Mouse (Mus musculus) forebrain, postnatal 0 days (tissue): ENCODE measurements around the gene Car10. TPM values are rescaled to one million over a fixed set of nuclear protein-coding genes. Genes with fewer than 3 reads are reported as not detected.
A peak's percentile ranks its signal among the peaks of the same experiment; 100 is the strongest.

Experiments used
- ATAC-seq: fragments of 200-750 bp; cut with Nextera tagmentation; 2 replicates; pipeline ENCODE4 v1.8.0; 2017; ENCODE audit warnings: mild to moderate bottlenecking, moderate library complexity
- DNase-seq: peaks from one replicate; pipeline ENCODE4 v3.0.0-alpha.2; 2015
- H3K27ac ChIP-seq: fragments of 300-500 bp; sonication (generic); 2 replicates; pipeline ENCODE4 v1.5.1; 2014; ENCODE audit warnings: low read depth, mild to moderate bottlenecking, antibody characterized with exemption, low read length, moderate library complexity, mixed read lengths
- H3K27me3 ChIP-seq: fragments of 300-500 bp; sonication (generic); 2 replicates; pipeline ENCODE4 v1.6.1; 2014; ENCODE audit warnings: mild to moderate bottlenecking, low read length, mixed read lengths; ENCODE audit not compliant: insufficient read depth
- H3K36me3 ChIP-seq: fragments of 300-500 bp; sonication (generic); 2 replicates; pipeline ENCODE4 v1.6.1; 2014; ENCODE audit warnings: mild to moderate bottlenecking, moderate library complexity; ENCODE audit not compliant: insufficient read depth
- H3K4me1 ChIP-seq: fragments of 300-500 bp; sonication (generic); 2 replicates; pipeline ENCODE4 v1.6.1; 2014; ENCODE audit warnings: antibody characterized with exemption; ENCODE audit not compliant: insufficient read depth
- H3K4me2 ChIP-seq: fragments of 300-500 bp; sonication (generic); 2 replicates; pipeline ENCODE4 v1.6.1; 2014; ENCODE audit warnings: low read depth, mild to moderate bottlenecking, moderate library complexity
- H3K4me3 ChIP-seq: fragments of 300-500 bp; sonication (generic); 2 replicates; pipeline ENCODE4 v1.5.1; 2014; ENCODE audit warnings: low read depth, low read length, mixed read lengths
- H3K9ac ChIP-seq: fragments of 300-500 bp; sonication (generic); 2 replicates; pipeline ENCODE4 v1.6.1; 2014; ENCODE audit warnings: mild to moderate bottlenecking
- H3K9me3 ChIP-seq: fragments of 300-500 bp; sonication (generic); 2 replicates; pipeline ENCODE4 v1.6.1; 2016; ENCODE audit warnings: low read length
- CTCF ChIP-seq: sonication (generic); IDR thresholded peaks from 2 replicates; pipeline ENCODE4 v1.5.1; 2016; ENCODE audit warnings: antibody characterized with exemption, control low read depth, low read depth
- WGBS: fragments of 180-500 bp; shearing (Covaris S2); extraction: QIAGEN DNeasy Blood & Tissue Kit; methylation state at CpG from one replicate; pipeline ENCODE4 v1.1.7; 2014; 5-methylcytosine and 5-hydroxymethylcytosine counted together
- polyA plus RNA-seq: library from polyadenylated mRNA; unstranded; fragments of >200 nt; fragmentation: Nextera tagmentation; extraction: Ambion mirVana; gene quantifications from 2 replicates; pipeline ENCODE4 v1.2.1, GENCODE M21; 2015
- total RNA-seq: library from RNA; depleted of rRNA; stranded (reverse); fragments of >200 nt; gene quantifications from 2 replicates; pipeline ENCODE4 v1.2.3, GENCODE M21; 2014

Gene Car10
- total and polyA plus RNA-seq, 2 experiments from 2014 or later: 25.6 to 34.6 TPM

DNA sequence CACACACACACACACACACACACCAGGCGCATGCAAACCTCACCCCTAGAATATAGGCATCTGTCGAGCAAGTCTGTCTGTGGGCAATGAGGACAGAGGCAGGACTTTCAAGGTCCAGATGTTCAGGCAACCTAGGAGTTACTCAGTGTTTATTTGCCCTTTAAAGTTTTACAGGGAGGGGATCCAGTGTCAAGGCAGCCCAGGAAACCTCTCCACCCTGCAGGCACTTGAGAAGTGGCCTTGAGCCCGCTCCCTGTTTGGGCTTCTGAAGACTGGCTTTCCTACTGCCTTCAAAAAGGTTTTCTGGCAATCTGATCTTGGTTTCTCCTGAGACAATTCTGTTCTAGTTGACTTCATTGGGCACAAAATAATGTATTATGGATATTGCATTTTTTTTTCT is 428.1 kb downstream of the Car10 start:
- no peaks in the 10 kb centered on the region for H3K36me3 ChIP-seq
- no peak overlapping the region for H3K9ac ChIP-seq
- H3K4me2 ChIP-seq: no peak overlapping the region
- H3K4me3 ChIP-seq: no peak overlapping the region
- TF ChIP-seq CTCF: no peak
- 86% methylated on average over 3 of the region's 3 CpGs for WGBS
- H3K4me1 ChIP-seq: no peaks in the 10 kb centered on the region
- H3K27ac ChIP-seq: no peak overlapping the region
- no peak for DNase-seq
- no peak for ATAC-seq
- H3K9me3 ChIP-seq: no peaks in the 10 kb centered on the region
- no peaks in the 10 kb centered on the region for H3K27me3 ChIP-seq

DNA sequence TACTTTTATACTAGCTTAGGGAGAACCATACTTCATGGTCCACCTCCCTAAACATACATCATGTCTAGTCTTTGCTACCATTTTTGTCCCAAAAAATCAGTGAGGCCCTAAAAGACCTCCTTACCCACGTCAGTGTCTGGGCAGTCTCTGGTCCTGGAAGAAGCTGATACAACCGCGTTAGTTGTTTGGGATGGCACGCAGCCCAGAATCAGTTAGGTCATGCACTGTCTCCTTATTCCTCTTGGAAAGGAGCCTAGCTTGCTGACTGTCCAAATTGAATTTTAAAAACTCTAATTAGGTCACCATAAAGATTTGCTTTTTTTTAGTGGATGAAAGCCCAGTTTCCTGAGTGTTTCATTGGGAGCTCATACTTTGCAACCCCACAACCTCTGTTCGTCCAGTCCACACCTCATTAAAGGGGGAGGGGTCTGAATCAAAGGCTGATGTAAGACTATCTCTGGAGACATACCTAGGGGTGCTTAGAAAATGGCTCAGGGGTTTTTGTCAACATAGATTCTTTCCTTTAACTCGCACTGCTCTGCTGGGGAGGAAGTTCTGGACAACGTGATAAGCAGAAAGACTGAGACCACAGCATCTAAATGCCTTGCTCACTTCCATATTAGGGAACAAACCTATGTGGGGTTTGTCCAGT is 433.3 kb downstream of the Car10 start:
- no peaks in the 10 kb centered on the region for H3K4me1 ChIP-seq
- H3K27me3 ChIP-seq: no peaks in the 10 kb centered on the region
- no peak for TF ChIP-seq CTCF
- ATAC-seq (no peak), DNase-seq (peak; percentile 17)
- 45% methylated on average over 7 of the region's 7 CpGs for WGBS
- H3K4me3 ChIP-seq: no peak overlapping the region
- H3K9me3 ChIP-seq: no peaks in the 10 kb centered on the region
- H3K27ac ChIP-seq: no peak overlapping the region
- H3K9ac ChIP-seq: no peak overlapping the region
- no peaks in the 10 kb centered on the region for H3K36me3 ChIP-seq
- no peak overlapping the region for H3K4me2 ChIP-seq

DNA sequence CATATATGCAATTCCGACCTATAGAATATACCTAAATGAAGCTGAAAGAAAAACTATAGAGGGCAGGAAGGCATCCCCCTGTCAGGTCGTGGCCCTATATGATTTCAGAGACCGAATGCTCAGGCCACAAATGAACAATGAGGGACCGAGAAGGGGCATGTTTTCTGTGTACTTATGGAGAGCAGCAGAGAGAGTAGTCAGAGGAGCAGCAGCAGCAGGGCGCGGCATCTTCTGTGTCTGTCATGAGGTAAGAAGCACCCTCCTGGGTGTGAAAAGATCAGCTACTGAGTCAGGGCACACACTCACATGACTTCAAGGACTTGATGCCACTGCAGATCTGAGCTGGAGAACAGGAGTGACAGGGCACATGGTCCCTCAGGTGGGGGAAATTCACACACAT is 438.4 kb downstream of the Car10 start:
- WGBS: 91% methylated on average over 6 of the region's 6 CpGs
- no peak for ATAC-seq
- H3K27ac ChIP-seq: no peak overlapping the region

DNA sequence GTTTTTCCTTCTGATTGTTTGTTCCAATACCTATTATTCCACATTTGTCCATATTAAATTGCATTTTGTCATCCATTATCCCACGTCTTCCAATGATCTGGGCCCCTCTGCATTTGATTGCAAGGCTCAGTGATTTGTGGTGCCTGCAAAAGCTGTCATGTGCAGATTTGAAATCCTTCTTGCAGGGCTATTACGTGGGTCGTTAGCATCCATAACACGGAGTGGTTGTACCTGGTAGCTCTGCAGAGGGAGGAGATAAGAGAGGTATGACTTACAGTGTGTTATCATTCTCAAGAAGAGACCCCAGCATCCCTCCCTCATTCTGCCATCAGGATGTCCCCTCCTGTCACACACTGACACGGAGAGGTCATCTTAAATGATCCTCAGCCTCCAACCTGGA is 451.1 kb downstream of the Car10 start:
- 50% methylated on average over 5 of the region's 5 CpGs for WGBS

More for the DNA sequence above, 438.4 kb downstream of the Car10 start:
- no peaks in the 10 kb centered on the region for H3K27me3 ChIP-seq
- no peak overlapping the region for H3K4me3 ChIP-seq
- no peak for TF ChIP-seq CTCF
- no peak for DNase-seq
- H3K4me2 ChIP-seq: no peak overlapping the region
- H3K4me1 ChIP-seq: no peaks in the 10 kb centered on the region
- H3K9ac ChIP-seq: no peak overlapping the region
- no peaks in the 10 kb centered on the region for H3K9me3 ChIP-seq
- no peaks in the 10 kb centered on the region for H3K36me3 ChIP-seq

DNA sequence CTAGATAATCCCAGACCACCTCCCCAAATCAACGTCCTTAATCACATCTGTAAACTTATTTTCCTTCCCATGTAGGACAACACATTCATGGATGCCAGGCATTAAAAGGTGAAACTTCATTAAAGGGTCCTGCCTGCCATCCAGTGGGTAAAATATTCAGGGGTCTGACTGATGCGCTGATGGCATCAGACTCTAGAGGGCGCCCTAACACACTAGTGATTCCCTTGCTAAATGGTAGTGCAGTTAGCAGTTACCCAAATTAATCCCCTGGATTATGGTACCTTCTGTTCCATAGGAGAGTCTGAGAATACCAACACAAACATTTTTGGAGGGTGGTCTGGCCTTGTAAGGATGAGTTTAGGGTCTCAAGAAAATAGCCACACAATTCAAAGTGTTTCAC is 453.1 kb downstream of the Car10 start:
- Histone ChIP-seq H3K9ac (no peak overlapping the region), H3K36me3 (no peaks in the 10 kb centered on the region), H3K27me3 (no peaks in the 10 kb centered on the region), H3K4me2 (no peak overlapping the region), H3K4me3 (no peak overlapping the region), H3K4me1 (no peaks in the 10 kb centered on the region), H3K9me3 (no peaks in the 10 kb centered on the region), H3K27ac (no peak overlapping the region)
- DNase-seq: peak; percentile 50
- ATAC-seq: no peak
- WGBS: 4% methylated on average over 3 of the region's 3 CpGs
- TF ChIP-seq CTCF: peak; percentile 70

More for the DNA sequence above, 451.1 kb downstream of the Car10 start:
- Histone ChIP-seq H3K9me3 (no peaks in the 10 kb centered on the region), H3K27ac (no peak overlapping the region), H3K27me3 (no peaks in the 10 kb centered on the region), H3K4me3 (no peak overlapping the region), H3K9ac (no peak overlapping the region), H3K4me2 (no peak overlapping the region), H3K4me1 (no peaks in the 10 kb centered on the region), H3K36me3 (no peaks in the 10 kb centered on the region)
- ATAC-seq: no peak
- no peak for TF ChIP-seq CTCF
- DNase-seq: no peak

DNA sequence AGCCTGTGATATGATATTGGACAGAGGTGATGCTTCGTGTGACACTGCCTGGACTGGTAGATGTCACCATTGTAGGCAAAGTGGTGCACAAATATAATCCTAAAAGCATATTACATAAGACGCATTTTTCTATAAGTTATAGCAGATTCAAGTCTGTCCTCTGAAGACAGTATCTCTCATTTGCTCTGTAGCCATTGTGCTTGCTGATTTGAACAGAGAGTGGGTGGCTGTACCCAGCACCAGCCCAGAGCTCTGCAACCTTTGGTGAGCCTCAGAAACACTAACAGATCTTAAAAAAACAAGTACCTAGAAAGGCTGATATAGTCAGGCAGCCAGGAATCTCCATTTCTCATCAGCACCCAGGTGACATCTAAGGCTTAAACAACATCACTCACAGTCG is 461.3 kb downstream of the Car10 start:
- 88% methylated on average over 3 of the region's 3 CpGs for WGBS
- no peak overlapping the region for H3K9ac ChIP-seq
- DNase-seq: no peak
- no peaks in the 10 kb centered on the region for H3K4me1 ChIP-seq
- H3K27ac ChIP-seq: no peak overlapping the region
- no peak overlapping the region for H3K4me2 ChIP-seq
- no peaks in the 10 kb centered on the region for H3K9me3 ChIP-seq
- no peak for TF ChIP-seq CTCF
- H3K4me3 ChIP-seq: no peak overlapping the region
- no peak for ATAC-seq
- no peaks in the 10 kb centered on the region for H3K27me3 ChIP-seq
- no peaks in the 10 kb centered on the region for H3K36me3 ChIP-seq

DNA sequence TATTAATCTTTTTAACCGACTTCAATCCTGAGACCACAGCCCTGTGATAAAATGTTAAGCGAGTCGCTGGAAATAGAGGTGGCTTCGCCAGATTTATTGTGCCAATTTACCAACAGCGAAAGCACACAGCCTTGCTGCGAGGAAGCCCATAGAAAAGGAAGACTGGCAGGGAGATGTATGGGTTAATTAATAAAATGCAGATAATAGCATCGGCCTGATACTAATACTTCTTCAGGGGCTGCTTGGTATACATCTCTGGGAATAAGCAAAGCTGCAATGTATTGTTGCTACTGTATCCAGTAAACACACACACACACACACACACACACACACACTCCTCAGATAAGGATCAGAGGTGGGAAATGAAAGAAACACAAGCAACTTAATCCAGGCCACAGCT is 462.7 kb downstream of the Car10 start:
- Histone ChIP-seq H3K27ac (no peak overlapping the region), H3K4me3 (no peak overlapping the region), H3K9ac (no peak overlapping the region), H3K4me1 (no peaks in the 10 kb centered on the region), H3K9me3 (no peaks in the 10 kb centered on the region), H3K36me3 (no peaks in the 10 kb centered on the region), H3K27me3 (no peaks in the 10 kb centered on the region), H3K4me2 (no peak overlapping the region)
- 44% methylated on average over 7 of the region's 7 CpGs for WGBS
- TF ChIP-seq CTCF: no peak
- ATAC-seq (no peak), DNase-seq (no peak)
